Mouse (Mus musculus): ENCODE measurements at regions not wholly inside any gene's neighbourhood (a gene's known extent, or its start where the extent isn't known, plus 50 kb on each side); places are given as distances from the start of the nearest gene placed in this dataset.
"Not testable (repeated sequence)": the region's sequence is repeated elsewhere in the genome, so short reads cannot be mapped to it uniquely, and the experiment has no call there.

DNA sequence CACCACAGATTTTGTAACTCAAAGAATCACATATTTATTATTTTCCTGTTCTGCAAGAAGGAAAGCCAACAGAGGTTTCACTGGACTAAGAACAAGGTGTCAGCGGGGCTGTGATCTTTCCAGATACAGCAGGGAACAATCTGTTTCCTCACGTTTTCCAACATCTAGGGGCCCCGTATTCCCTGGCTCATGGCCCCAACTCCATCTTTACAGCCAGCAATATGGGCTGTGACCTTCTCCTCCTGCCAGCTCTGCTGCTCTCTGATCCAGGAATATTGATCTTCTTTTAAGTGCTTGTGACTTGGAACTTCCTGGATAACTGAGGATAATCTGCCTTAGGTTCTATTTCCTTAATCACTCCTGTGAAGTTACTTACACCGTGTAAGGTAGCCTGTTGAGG is 352.7 kb upstream of the Cdh5 start:
- no peak overlapping the region for H3K9ac ChIP-seq (replicated peaks)
- no peak for ATAC-seq (ENCODE audit: insufficient number of reproducible peaks, insufficient read depth, low FRiP score, low TSS enrichment, low read depth)
- no peak overlapping the region for H3K27ac ChIP-seq
- H3K36me3 ChIP-seq = no peaks in the 10 kb centered on the region
- H3K4me1 ChIP-seq (replicated peaks) = peaks cover 17% of the 10 kb centered on the region
- no peaks in the 10 kb centered on the region for H3K9me3 ChIP-seq
- H3K27me3 ChIP-seq = no peaks in the 10 kb centered on the region
- H3K4me3 ChIP-seq (replicated peaks) = no peak overlapping the region
- H3K4me2 ChIP-seq = no peak overlapping the region
- WGBS = 61% methylated on average over 4 of the region's 4 CpGs

- Histone ChIP-seq H3K9ac (replicated peaks) (no peak overlapping the region), H3K4me1 (replicated peaks) (peaks cover 12% of the 10 kb centered on the region), H3K9me3 (no peaks in the 10 kb centered on the region), H3K4me3 (replicated peaks) (no peak overlapping the region), H3K36me3 (no peaks in the 10 kb centered on the region), H3K27me3 (no peaks in the 10 kb centered on the region), H3K4me2 (no peak overlapping the region), H3K27ac (0 out of 2 replicates have a peak overlapping the region, but pooled peaks have one; percentile 37)
- WGBS = 49% methylated on average over 12 of the region's 12 CpGs
- ATAC-seq (ENCODE audit: insufficient number of reproducible peaks, insufficient read depth, low FRiP score, low TSS enrichment, low read depth) = no peak; the same call in 1 of the 2 replicates
These were observed 350.9 kb upstream of the Cdh5 start for GRCm38 (mm10) chr8:103750278-103751097.

- no peak for ATAC-seq (ENCODE audit: insufficient number of reproducible peaks, insufficient read depth, low FRiP score, low TSS enrichment, low read depth)
- no peaks in the 10 kb centered on the region for H3K9me3 ChIP-seq
- H3K4me1 ChIP-seq (replicated peaks) = peaks cover 12% of the 10 kb centered on the region
- no peak overlapping the region for H3K9ac ChIP-seq (replicated peaks)
- no peaks in the 10 kb centered on the region for H3K36me3 ChIP-seq
- H3K4me3 ChIP-seq (replicated peaks) = no peak overlapping the region
- no peaks in the 10 kb centered on the region for H3K27me3 ChIP-seq
- no peak overlapping the region for H3K27ac ChIP-seq
- no peak overlapping the region for H3K4me2 ChIP-seq
- WGBS = 75% methylated on average over 2 of the region's 2 CpGs
These were observed 350.3 kb upstream of the Cdh5 start for GRCm38 (mm10) chr8:103751161-103751560.

- ATAC-seq (ENCODE audit: insufficient number of reproducible peaks, insufficient read depth, low FRiP score, low TSS enrichment, low read depth) = no peak
These were observed 337.6 kb upstream of the Cdh5 start for GRCm38 (mm10) chr8:103763821-103764220.

GRCm38 (mm10) chr8:103779658-103780057 is 321.8 kb upstream of the Cdh5 start:
- H3K36me3 ChIP-seq = no peaks in the 10 kb centered on the region
- no peak overlapping the region for H3K4me3 ChIP-seq (replicated peaks)
- no peak for ATAC-seq (ENCODE audit: insufficient number of reproducible peaks, insufficient read depth, low FRiP score, low TSS enrichment, low read depth)
- no peak overlapping the region for H3K9ac ChIP-seq (replicated peaks)
- no peaks in the 10 kb centered on the region for H3K9me3 ChIP-seq
- peaks cover 3% of the 10 kb centered on the region; the same call in 1 of the 2 replicates for H3K4me1 ChIP-seq (replicated peaks)
- H3K4me2 ChIP-seq = no peak overlapping the region
- no peak overlapping the region for H3K27ac ChIP-seq
- no peaks in the 10 kb centered on the region for H3K27me3 ChIP-seq
- whole genome bisulfite sequencing = 77% methylated on average over 6 of the region's 6 CpGs

More at GRCm38 (mm10) chr8:103763821-103764220, 337.6 kb upstream of the Cdh5 start:
- Histone ChIP-seq H3K27ac (no peak overlapping the region), H3K9me3 (peaks cover 5% of the 10 kb centered on the region; the same call in 1 of the 2 replicates), H3K4me3 (replicated peaks) (no peak overlapping the region), H3K4me1 (replicated peaks) (no peaks in the 10 kb centered on the region), H3K9ac (replicated peaks) (no peak overlapping the region), H3K4me2 (no peak overlapping the region), H3K36me3 (no peaks in the 10 kb centered on the region), H3K27me3 (no peaks in the 10 kb centered on the region)
- WGBS = 86% methylated on average over 1 of the region's 1 CpGs

GRCm38 (mm10) chr8:103788308-103788707 is 313.1 kb upstream of the Cdh5 start:
- H3K27me3 ChIP-seq = no peaks in the 10 kb centered on the region
- H3K9ac ChIP-seq (replicated peaks) = no peak overlapping the region
- H3K36me3 ChIP-seq = no peaks in the 10 kb centered on the region
- WGBS = 74% methylated on average over 3 of the region's 3 CpGs
- ATAC-seq (ENCODE audit: insufficient number of reproducible peaks, insufficient read depth, low FRiP score, low TSS enrichment, low read depth) = no peak
- H3K4me1 ChIP-seq (replicated peaks) = peaks cover 14% of the 10 kb centered on the region
- no peaks in the 10 kb centered on the region for H3K9me3 ChIP-seq
- H3K4me2 ChIP-seq = no peak overlapping the region
- no peak overlapping the region for H3K4me3 ChIP-seq (replicated peaks)
- no peak overlapping the region for H3K27ac ChIP-seq

DNA sequence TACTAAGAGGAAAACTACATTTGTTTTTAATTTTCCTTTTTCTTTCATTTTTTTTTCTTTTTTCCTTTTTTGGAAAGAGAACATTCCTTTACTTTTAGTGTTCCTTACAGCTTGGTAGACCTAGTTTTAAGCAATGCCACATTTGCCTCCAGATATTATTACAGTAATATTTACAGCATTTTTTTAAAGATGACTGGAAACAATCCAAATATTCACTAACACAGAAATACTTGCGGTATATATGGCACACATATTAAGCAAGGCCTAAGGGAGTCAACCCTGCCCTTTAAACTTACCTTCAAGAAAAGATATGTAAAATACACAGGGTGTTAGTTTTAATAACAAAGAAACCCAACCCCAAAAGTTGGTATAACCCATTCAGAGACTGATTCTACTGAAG is 308.1 kb upstream of the Cdh5 start:
- no peak overlapping the region for H3K4me3 ChIP-seq (replicated peaks)
- ATAC-seq (ENCODE audit: insufficient number of reproducible peaks, insufficient read depth, low FRiP score, low TSS enrichment, low read depth) = no peak
- no peaks in the 10 kb centered on the region for H3K27me3 ChIP-seq

DNA sequence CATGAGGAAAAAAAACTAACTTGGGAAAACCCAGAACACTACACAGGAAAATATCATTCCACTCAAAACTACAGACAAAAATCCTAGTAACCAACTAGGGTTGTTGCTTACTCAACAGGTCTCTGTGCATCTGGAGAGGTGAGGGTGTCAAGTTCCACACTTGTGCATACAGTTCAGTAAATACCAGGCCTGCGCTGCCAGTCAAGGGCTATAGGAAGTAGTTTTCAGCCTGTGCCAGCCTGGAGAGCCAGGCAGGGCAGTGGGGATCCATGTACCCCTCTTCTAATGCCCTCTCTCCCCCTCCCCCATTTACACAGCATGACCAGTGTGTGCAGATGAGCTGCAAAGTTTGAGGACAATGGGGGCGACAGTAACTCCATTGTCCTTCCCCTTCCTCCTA is 302.8 kb upstream of the Cdh5 start:
- H3K36me3 ChIP-seq; H3K9ac ChIP-seq (replicated peaks); H3K4me1 ChIP-seq (replicated peaks); H3K4me2 ChIP-seq; H3K4me3 ChIP-seq (replicated peaks); H3K9me3 ChIP-seq; ATAC-seq (ENCODE audit: insufficient number of reproducible peaks, insufficient read depth, low FRiP score, low TSS enrichment, low read depth); H3K27me3 ChIP-seq; H3K27ac ChIP-seq: not testable (repeated sequence)
- WGBS = 78% methylated on average over 2 of the region's 2 CpGs

More for the DNA sequence above, 308.1 kb upstream of the Cdh5 start:
- Histone ChIP-seq H3K27ac (no peak overlapping the region), H3K4me1 (replicated peaks) (no peaks in the 10 kb centered on the region), H3K36me3 (no peaks in the 10 kb centered on the region), H3K9ac (replicated peaks) (no peak overlapping the region), H3K9me3 (no peaks in the 10 kb centered on the region), H3K4me2 (no peak overlapping the region)
- 82% methylated on average over 1 of the region's 1 CpGs for WGBS

- Histone ChIP-seq H3K4me1 (replicated peaks) (peaks cover 27% of the 10 kb centered on the region), H3K9me3 (peaks cover 4% of the 10 kb centered on the region; the same call in 1 of the 2 replicates), H3K27me3 (no peaks in the 10 kb centered on the region), H3K9ac (replicated peaks) (no peak overlapping the region), H3K36me3 (no peaks in the 10 kb centered on the region), H3K4me3 (replicated peaks) (no peak overlapping the region), H3K27ac (no peak overlapping the region), H3K4me2 (no peak overlapping the region)
- ATAC-seq (ENCODE audit: insufficient number of reproducible peaks, insufficient read depth, low FRiP score, low TSS enrichment, low read depth) = no peak
- 78% methylated on average over 5 of the region's 5 CpGs for WGBS
These were observed 293.3 kb upstream of the Cdh5 start for GRCm38 (mm10) chr8:103808171-103808570.

GRCm38 (mm10) chr8:103808580-103808979 is 292.8 kb upstream of the Cdh5 start:
- H3K27me3 ChIP-seq = no peaks in the 10 kb centered on the region
- H3K4me1 ChIP-seq (replicated peaks) = peaks cover 31% of the 10 kb centered on the region
- H3K4me3 ChIP-seq (replicated peaks) = no peak overlapping the region
- 44% methylated on average over 8 of the region's 8 CpGs for WGBS
- no peak overlapping the region for H3K9ac ChIP-seq (replicated peaks)
- H3K36me3 ChIP-seq = no peaks in the 10 kb centered on the region
- H3K9me3 ChIP-seq = peaks cover 4% of the 10 kb centered on the region; the same call in 1 of the 2 replicates
- H3K4me2 ChIP-seq = no peak overlapping the region
- H3K27ac ChIP-seq = no peak overlapping the region
- ATAC-seq (ENCODE audit: insufficient number of reproducible peaks, insufficient read depth, low FRiP score, low TSS enrichment, low read depth) = no peak

- Histone ChIP-seq H3K27me3 (no peaks in the 10 kb centered on the region), H3K9ac (replicated peaks) (no peak overlapping the region), H3K27ac (0 out of 2 replicates have a peak overlapping the region, but pooled peaks have one; percentile 29), H3K9me3 (peaks cover 4% of the 10 kb centered on the region; the same call in 1 of the 2 replicates), H3K36me3 (no peaks in the 10 kb centered on the region), H3K4me1 (replicated peaks) (peaks cover 37% of the 10 kb centered on the region), H3K4me3 (replicated peaks) (no peak overlapping the region), H3K4me2 (no peak overlapping the region)
- WGBS = 51% methylated on average over 7 of the region's 7 CpGs
- ATAC-seq (ENCODE audit: insufficient number of reproducible peaks, insufficient read depth, low FRiP score, low TSS enrichment, low read depth) = no peak
These were observed 292.3 kb upstream of the Cdh5 start for GRCm38 (mm10) chr8:103809140-103809539.

Measured in limb, embryonic 12.5 days (tissue).